Comparison of ENCODE assay signal across 24 mouse cellular contexts in genomic region chr3:24921811-24922210, GRCm38 (mm10).
DNase-seq lines count a peak whose midpoint lies in the region; ATAC-seq lines count a peak whose summit lies in the region.
"Had no signal": no experiment of that assay in that cellular context is flagged by ENCODE, and none has a peak within 500 bp of the region (broad histone marks: within the 10 kb centered on the region; RNA-seq: fewer than 3 reads in every experiment).

No protein-coding gene starts in this region.

- ATAC-seq in midbrain, embryonic 11.5 days (ENCODE audit: low FRiP score), result peak; percentile 82
- ATAC-seq in midbrain, embryonic 16.5 days, result no peak
- ATAC-seq in midbrain, embryonic 14.5 days (ENCODE audit: low FRiP score, low TSS enrichment), result no peak
- ATAC-seq: activated CD4-positive, CD25-positive, alpha-beta regulatory T cell, adult 4 months; CD4-positive, CD25-positive, alpha-beta regulatory T cell, adult 4 months; forebrain, embryonic 14.5 days; forebrain, postnatal 0 days; hindbrain, embryonic 16.5 days had no signal

- H3K4me1 ChIP-seq in midbrain, embryonic 11.5 days (ENCODE audit: control insufficient read depth, insufficient read depth, low read length), result no peaks in the 10 kb centered on the region
- no peaks in the 10 kb centered on the region for H3K4me1 ChIP-seq in midbrain, embryonic 16.5 days (ENCODE audit: control insufficient read depth, insufficient read depth, low read length)
- H3K4me1 ChIP-seq in midbrain, embryonic 14.5 days (ENCODE audit: control insufficient read depth, insufficient read depth, low read length), result 0 out of 2 replicates have a peak, but pooled peaks cover 3% of the 10 kb centered on the region
- peaks cover 17% of the 10 kb centered on the region for H3K4me1 ChIP-seq in midbrain, embryonic 10.5 days
- H3K4me1 ChIP-seq: embryonic facial prominence, embryonic 15.5 days; hindbrain, embryonic 12.5 days had no signal

- H3K9me3 ChIP-seq in midbrain, embryonic 11.5 days (ENCODE audit: control insufficient read depth, low read length), result no peaks in the 10 kb centered on the region
- H3K9me3 ChIP-seq in midbrain, embryonic 16.5 days (replicated peaks; ENCODE audit: control insufficient read depth, low read length, poor library complexity, severe bottlenecking), result no peaks in the 10 kb centered on the region
- no peaks in the 10 kb centered on the region for H3K9me3 ChIP-seq in midbrain, embryonic 14.5 days (ENCODE audit: control insufficient read depth, low read length)
- no peaks in the 10 kb centered on the region for H3K9me3 ChIP-seq in midbrain, embryonic 10.5 days (replicated peaks)
- H3K9me3 ChIP-seq: embryonic facial prominence, embryonic 15.5 days; hindbrain, embryonic 12.5 days had no signal

- no peak overlapping the region for H3K27ac ChIP-seq in midbrain, embryonic 11.5 days (ENCODE audit: low read depth, low read length)
- no peak overlapping the region for H3K27ac ChIP-seq in midbrain, embryonic 16.5 days (ENCODE audit: low read length)
- no peak overlapping the region for H3K27ac ChIP-seq in midbrain, embryonic 14.5 days (replicated peaks; ENCODE audit: low read depth, low read length)
- no peak overlapping the region for H3K27ac ChIP-seq in midbrain, embryonic 10.5 days (replicated peaks)
- H3K27ac ChIP-seq: embryonic facial prominence, embryonic 15.5 days; gastrocnemius, adult 2 months; hindbrain, embryonic 12.5 days had no signal

- DNase-seq in midbrain, embryonic 11.5 days (ENCODE audit: low spot score, missing footprints), result no peak
- peak; percentile 46 for DNase-seq in midbrain, embryonic 14.5 days
- no peak for DNase-seq in midbrain, embryonic 10.5 days (ENCODE audit: low spot score)
- peak; percentile 2 for DNase-seq in embryo, embryonic 11 days
- DNase-seq in mesoderm, embryonic 11.5 days (ENCODE audit: low read depth, low spot score), result peak; percentile 7
- DNase-seq in T-cell, adult 2 months (ENCODE audit: low spot score), result no peak
- DNase-seq in B cell, adult 2 months, result no peak
- DNase-seq: adrenal gland, adult 8-10 months; adrenal gland, postnatal 25 days; cerebellum, adult 18-20 months; cerebellum, adult 9-10 months; cerebellum, postnatal 14 days; forebrain, postnatal 0 days; gastrocnemius, adult 2 months; gastrocnemius, postnatal 14 days; heart, adult 11 months had no signal

- no peak overlapping the region for H3K9ac ChIP-seq in midbrain, embryonic 11.5 days (ENCODE audit: low read length)
- no peak overlapping the region for H3K9ac ChIP-seq in midbrain, embryonic 16.5 days (ENCODE audit: low read depth, low read length)
- no peak overlapping the region for H3K9ac ChIP-seq in midbrain, embryonic 14.5 days (replicated peaks; ENCODE audit: low read length)
- H3K9ac ChIP-seq: embryonic facial prominence, embryonic 15.5 days; forebrain, postnatal 0 days; hindbrain, embryonic 12.5 days had no signal

- no peak overlapping the region for H3K4me3 ChIP-seq in midbrain, embryonic 11.5 days (ENCODE audit: low read depth, low read length)
- no peak overlapping the region for H3K4me3 ChIP-seq in midbrain, embryonic 16.5 days (ENCODE audit: low read depth, low read length)
- H3K4me3 ChIP-seq in midbrain, embryonic 14.5 days (replicated peaks; ENCODE audit: low read depth, low read length), result no peak overlapping the region
- H3K4me3 ChIP-seq in midbrain, embryonic 10.5 days, result no peak overlapping the region
- H3K4me3 ChIP-seq: embryonic facial prominence, embryonic 15.5 days; gastrocnemius, adult 2 months; hindbrain, embryonic 12.5 days had no signal

- WGBS in midbrain, embryonic 11.5 days, result 19% methylated on average over 2 of the region's 2 CpGs
- 10% methylated on average over 2 of the region's 2 CpGs for WGBS in midbrain, embryonic 16.5 days
- 8% methylated on average over 2 of the region's 2 CpGs for WGBS in midbrain, embryonic 14.5 days
- WGBS in midbrain, embryonic 10.5 days, result 30% methylated on average over 2 of the region's 2 CpGs

- H3K4me2 ChIP-seq in midbrain, embryonic 11.5 days, result no peak overlapping the region
- H3K4me2 ChIP-seq in midbrain, embryonic 16.5 days (ENCODE audit: low read length), result no peak overlapping the region
- H3K4me2 ChIP-seq in midbrain, embryonic 14.5 days (ENCODE audit: low read length), result no peak overlapping the region
- H3K4me2 ChIP-seq: embryonic facial prominence, embryonic 15.5 days; heart, embryonic 11.5 days; hindbrain, embryonic 12.5 days had no signal

- H3K27me3 ChIP-seq in midbrain, embryonic 11.5 days (ENCODE audit: control insufficient read depth, insufficient read depth, low read length), result no peaks in the 10 kb centered on the region
- H3K27me3 ChIP-seq in midbrain, embryonic 16.5 days (ENCODE audit: control insufficient read depth, insufficient read depth, low read depth, low read length), result no peaks in the 10 kb centered on the region
- no peaks in the 10 kb centered on the region for H3K27me3 ChIP-seq in midbrain, embryonic 14.5 days (ENCODE audit: control insufficient read depth, insufficient read depth, low read length)
- H3K27me3 ChIP-seq in midbrain, embryonic 10.5 days (ENCODE audit: low read depth, poor library complexity, severe bottlenecking), result no peaks in the 10 kb centered on the region
- H3K27me3 ChIP-seq: embryonic facial prominence, embryonic 15.5 days; hindbrain, embryonic 12.5 days had no signal

- H3K36me3 ChIP-seq in midbrain, embryonic 11.5 days (ENCODE audit: control insufficient read depth, insufficient read depth, low read length), result no peaks in the 10 kb centered on the region
- H3K36me3 ChIP-seq in midbrain, embryonic 16.5 days (ENCODE audit: control insufficient read depth, insufficient read depth, low read length), result no peaks in the 10 kb centered on the region
- H3K36me3 ChIP-seq in midbrain, embryonic 14.5 days (ENCODE audit: control insufficient read depth, insufficient read depth, low read length), result no peaks in the 10 kb centered on the region
- no peaks in the 10 kb centered on the region for H3K36me3 ChIP-seq in midbrain, embryonic 10.5 days
- H3K36me3 ChIP-seq: embryonic facial prominence, embryonic 15.5 days; hindbrain, embryonic 12.5 days had no signal

Comparison
In these comparisons a context has a peak if more than half of its experiments do, and no peak if none do; other contexts are left out.
1. DNase-seq: peak in midbrain, embryonic 14.5 days (single experiment), embryo, embryonic 11 days (single experiment) and mesoderm, embryonic 11.5 days (single experiment); none in midbrain, embryonic 11.5 days (single experiment), midbrain, embryonic 10.5 days (single experiment), T-cell, adult 2 months (single experiment) and B cell, adult 2 months (0 of 2).